Mouse (Mus musculus) testis, adult 2 months (tissue): ENCODE results near the gene Myo10.

Experiments
- CTCF ChIP-seq: fragments of 200-500 bp; IDR thresholded peaks from 2 replicates; pipeline ENCODE4 v1.5.1; 2012; ENCODE audit warnings: low read depth, mild to moderate bottlenecking, inconsistent platforms, low read length, moderate library complexity; ENCODE audit not compliant: control insufficient read depth, insufficient read depth, insufficient replicate concordance
- POLR2A ChIP-seq: fragments of 200-500 bp; IDR thresholded peaks from 2 replicates; pipeline ENCODE4 v1.6.1; 2012; ENCODE audit warnings: low read depth, mild to moderate bottlenecking, inconsistent platforms, low read length, moderate library complexity; ENCODE audit not compliant: control insufficient read depth

- TF ChIP-seq POLR2A (no peak), CTCF (no peak)
Observed at GRCm38 (mm10) chr15:25675359-25675758, 53.0 kb downstream of the Myo10 start.
